Mouse (Mus musculus) testis, adult 2 months (tissue): ENCODE measurements around the gene Mllt3.

Experiments
- CTCF ChIP-seq: fragments of 200-500 bp; IDR thresholded peaks from 2 replicates; pipeline ENCODE4 v1.5.1; 2012; ENCODE audit warnings: low read depth, mild to moderate bottlenecking, inconsistent platforms, low read length, moderate library complexity; ENCODE audit not compliant: control insufficient read depth, insufficient read depth, insufficient replicate concordance
- POLR2A ChIP-seq: fragments of 200-500 bp; IDR thresholded peaks from 2 replicates; pipeline ENCODE4 v1.6.1; 2012; ENCODE audit warnings: low read depth, mild to moderate bottlenecking, inconsistent platforms, low read length, moderate library complexity; ENCODE audit not compliant: control insufficient read depth

GRCm38 (mm10) chr4:87737201-87737806 is 295.9 kb downstream of the Mllt3 start:
- TF ChIP-seq CTCF (no peak), POLR2A (no peak)
